Mouse (Mus musculus): ENCODE measurements around the gene Chd9. TPM values are rescaled to one million over a fixed set of nuclear protein-coding genes. Genes with fewer than 3 reads are reported as not detected.

Gene Chd9
- polyA plus RNA-seq, 1 experiment from 2014 or later: 62.9 TPM

- ATAC-seq (ENCODE audit: insufficient read depth, low FRiP score, low TSS enrichment): no peak
- no peak overlapping the region for H3K4me3 ChIP-seq (ENCODE audit: low read depth, low read length)
- no peak for DNase-seq (ENCODE audit: low spot score)
- H3K27ac ChIP-seq (ENCODE audit: low read depth, low read length): no peak overlapping the region
- H3K4me1 ChIP-seq (ENCODE audit: control insufficient read depth, insufficient read depth, low read length): no peaks in the 10 kb centered on the region
- no peaks in the 10 kb centered on the region for H3K9me3 ChIP-seq (ENCODE audit: control insufficient read depth, low read length)
- no peak overlapping the region for H3K9ac ChIP-seq (ENCODE audit: low read length)
- no peak overlapping the region for H3K4me2 ChIP-seq (ENCODE audit: low read depth)
- H3K36me3 ChIP-seq (ENCODE audit: control insufficient read depth, insufficient read depth, low read length): no peaks in the 10 kb centered on the region
- no peaks in the 10 kb centered on the region for H3K27me3 ChIP-seq (ENCODE audit: control insufficient read depth, insufficient read depth, low read length)
Measured at GRCm38 (mm10) chr8:91059086-91059578, 231.0 kb downstream of the Chd9 start.

GRCm38 (mm10) chr8:91059884-91060510 is 231.8 kb downstream of the Chd9 start:
- DNase-seq (ENCODE audit: low spot score) (no peak), ATAC-seq (ENCODE audit: insufficient read depth, low FRiP score, low TSS enrichment) (no peak)
- H3K27me3 ChIP-seq (ENCODE audit: control insufficient read depth, insufficient read depth, low read length): no peaks in the 10 kb centered on the region
- no peaks in the 10 kb centered on the region for H3K4me1 ChIP-seq (ENCODE audit: control insufficient read depth, insufficient read depth, low read length)
- WGBS: 91% methylated on average over 7 of the region's 7 CpGs
- H3K27ac ChIP-seq (ENCODE audit: low read depth, low read length): no peak overlapping the region
- no peak overlapping the region for H3K9ac ChIP-seq (ENCODE audit: low read length)
- no peak overlapping the region for H3K4me2 ChIP-seq (ENCODE audit: low read depth)
- H3K9me3 ChIP-seq (ENCODE audit: control insufficient read depth, low read length): no peaks in the 10 kb centered on the region
- no peak overlapping the region for H3K4me3 ChIP-seq (ENCODE audit: low read depth, low read length)
- H3K36me3 ChIP-seq (ENCODE audit: control insufficient read depth, insufficient read depth, low read length): no peaks in the 10 kb centered on the region

GRCm38 (mm10) chr8:91060555-91061471 is 232.7 kb downstream of the Chd9 start:
- no peaks in the 10 kb centered on the region for H3K9me3 ChIP-seq (ENCODE audit: control insufficient read depth, low read length)
- ATAC-seq (ENCODE audit: insufficient read depth, low FRiP score, low TSS enrichment) (no peak), DNase-seq (ENCODE audit: low spot score) (no peak)
- no peak overlapping the region for H3K4me2 ChIP-seq (ENCODE audit: low read depth)
- H3K36me3 ChIP-seq (ENCODE audit: control insufficient read depth, insufficient read depth, low read length): no peaks in the 10 kb centered on the region
- WGBS: 79% methylated on average over 19 of the region's 19 CpGs
- no peaks in the 10 kb centered on the region for H3K27me3 ChIP-seq (ENCODE audit: control insufficient read depth, insufficient read depth, low read length)
- H3K4me1 ChIP-seq (ENCODE audit: control insufficient read depth, insufficient read depth, low read length): no peaks in the 10 kb centered on the region
- no peak overlapping the region for H3K4me3 ChIP-seq (ENCODE audit: low read depth, low read length)
- H3K27ac ChIP-seq (ENCODE audit: low read depth, low read length): no peak overlapping the region
- H3K9ac ChIP-seq (ENCODE audit: low read length): no peak overlapping the region

GRCm38 (mm10) chr8:91065179-91065578 is 237.0 kb downstream of the Chd9 start:
- Histone ChIP-seq H3K9me3 (ENCODE audit: control insufficient read depth, low read length) (no peaks in the 10 kb centered on the region), H3K9ac (ENCODE audit: low read length) (no peak overlapping the region), H3K4me3 (ENCODE audit: low read depth, low read length) (no peak overlapping the region), H3K27ac (ENCODE audit: low read depth, low read length) (no peak overlapping the region), H3K4me2 (ENCODE audit: low read depth) (no peak overlapping the region), H3K27me3 (ENCODE audit: control insufficient read depth, insufficient read depth, low read length) (no peaks in the 10 kb centered on the region), H3K36me3 (ENCODE audit: control insufficient read depth, insufficient read depth, low read length) (no peaks in the 10 kb centered on the region), H3K4me1 (ENCODE audit: control insufficient read depth, insufficient read depth, low read length) (no peaks in the 10 kb centered on the region)
- no peak for ATAC-seq (ENCODE audit: insufficient read depth, low FRiP score, low TSS enrichment)
- WGBS: 79% methylated on average over 4 of the region's 4 CpGs
- DNase-seq (ENCODE audit: low spot score): no peak

DNA sequence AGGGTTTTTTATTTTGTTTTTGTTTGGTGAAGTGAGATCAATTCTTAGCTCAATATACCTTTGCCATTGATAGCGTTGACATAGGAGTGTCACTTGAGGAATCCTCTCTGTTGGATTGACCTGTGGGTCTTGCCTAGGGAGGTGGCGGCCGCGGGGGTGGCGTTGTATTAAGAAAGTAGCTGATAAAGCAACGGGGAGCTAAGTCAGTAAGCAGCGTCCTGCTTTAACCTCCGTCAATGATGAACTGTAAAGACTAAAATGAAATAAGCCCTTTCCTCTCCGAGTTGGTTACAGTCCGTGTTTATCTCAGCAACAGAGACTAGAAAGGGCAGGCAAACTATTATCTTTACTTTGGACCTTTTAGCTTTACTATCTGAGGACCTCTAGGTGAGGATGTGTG is 241.3 kb downstream of the Chd9 start:
- H3K36me3 ChIP-seq (ENCODE audit: control insufficient read depth, insufficient read depth, low read length): no peaks in the 10 kb centered on the region
- DNase-seq (ENCODE audit: low spot score) (no peak), ATAC-seq (ENCODE audit: insufficient read depth, low FRiP score, low TSS enrichment) (no peak)
- no peak overlapping the region for H3K27ac ChIP-seq (ENCODE audit: low read depth, low read length)
- 0 out of 2 replicates have a peak overlapping the region, but pooled peaks have one; percentile 23 for H3K9ac ChIP-seq (ENCODE audit: low read length)
- H3K27me3 ChIP-seq (ENCODE audit: control insufficient read depth, insufficient read depth, low read length): no peaks in the 10 kb centered on the region
- peak overlapping the region; percentile 60 for H3K4me2 ChIP-seq (ENCODE audit: low read depth)
- H3K9me3 ChIP-seq (ENCODE audit: control insufficient read depth, low read length): no peaks in the 10 kb centered on the region
- no peaks in the 10 kb centered on the region; the same call in 1 of the 2 replicates for H3K4me1 ChIP-seq (ENCODE audit: control insufficient read depth, insufficient read depth, low read length)
- 12% methylated on average over 10 of the region's 10 CpGs for WGBS
- H3K4me3 ChIP-seq (ENCODE audit: low read depth, low read length): peak overlapping the region; percentile 82

DNA sequence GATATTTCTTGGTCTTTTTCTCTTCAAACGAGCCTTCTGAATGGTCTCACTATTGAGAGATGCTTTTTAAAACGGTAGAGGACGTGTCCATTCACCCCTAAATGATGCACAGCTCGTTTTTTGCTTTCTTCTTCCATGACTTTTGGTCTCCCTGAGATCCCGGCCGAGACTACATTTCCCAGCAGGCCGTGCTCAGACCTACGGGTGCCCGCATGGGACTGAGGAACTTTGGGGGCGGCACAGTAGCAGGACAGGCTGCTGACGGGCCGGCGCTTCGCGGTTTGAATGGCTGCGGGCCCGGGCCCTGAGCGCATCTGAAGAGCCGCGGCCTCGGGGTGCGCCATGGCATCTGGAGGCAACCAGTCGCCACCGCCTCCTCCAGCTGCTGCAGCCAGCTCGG is 241.7 kb downstream of the Chd9 start, which contains the start of gene Rbl2:
Gene Rbl2 (plus strand): TSS at position 224 of the 400 bp plus-strand sequence.
- Histone ChIP-seq H3K36me3 (ENCODE audit: control insufficient read depth, insufficient read depth, low read length) (no peaks in the 10 kb centered on the region), H3K9ac (ENCODE audit: low read length) (peak within 1 kb of the TSS; percentile 75), H3K4me1 (ENCODE audit: control insufficient read depth, insufficient read depth, low read length) (no peaks in the 10 kb centered on the region; the same call in 1 of the 2 replicates), H3K27me3 (ENCODE audit: control insufficient read depth, insufficient read depth, low read length) (no peaks in the 10 kb centered on the region), H3K27ac (ENCODE audit: low read depth, low read length) (peak within 1 kb of the TSS; percentile 39), H3K4me3 (ENCODE audit: low read depth, low read length) (peak within 1 kb of the TSS; percentile 82), H3K4me2 (ENCODE audit: low read depth) (peak within 1 kb of the TSS; percentile 60), H3K9me3 (ENCODE audit: control insufficient read depth, low read length) (no peaks in the 10 kb centered on the region)
- ATAC-seq (ENCODE audit: insufficient read depth, low FRiP score, low TSS enrichment): peak; percentile 94
- peak; percentile 95 for DNase-seq (ENCODE audit: low spot score)
- 0% methylated on average over 25 of the region's 25 CpGs for WGBS

DNA sequence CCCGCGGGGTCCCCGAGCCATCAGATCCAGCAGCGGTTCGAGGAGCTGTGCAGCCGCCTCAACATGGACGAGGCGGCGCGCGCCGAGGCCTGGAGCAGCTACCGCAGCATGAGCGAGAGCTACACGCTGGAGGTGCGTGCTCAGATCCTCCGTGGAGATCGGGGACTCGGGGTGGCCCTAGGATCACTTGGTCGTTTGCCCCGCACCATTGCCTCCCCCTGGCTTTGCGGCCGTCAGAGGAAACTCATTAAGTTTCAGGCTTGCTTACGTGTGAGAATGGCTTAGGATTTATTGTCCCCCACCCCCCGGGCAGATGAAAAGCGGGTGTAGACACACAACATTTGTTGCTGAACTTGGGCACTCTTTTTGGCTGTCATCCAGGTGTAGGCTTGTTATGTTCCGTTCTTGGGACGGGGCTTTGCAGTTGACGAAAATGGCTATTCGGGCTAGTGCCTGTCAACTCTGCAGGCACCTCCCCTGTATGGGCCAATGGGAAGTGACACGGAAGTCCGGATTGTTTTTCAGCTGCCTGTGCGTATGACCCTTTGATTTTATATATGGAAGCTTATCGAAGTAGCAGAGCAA is 242.2 kb downstream of the Chd9 start:
- no peaks in the 10 kb centered on the region for H3K27me3 ChIP-seq (ENCODE audit: control insufficient read depth, insufficient read depth, low read length)
- no peaks in the 10 kb centered on the region for H3K36me3 ChIP-seq (ENCODE audit: control insufficient read depth, insufficient read depth, low read length)
- no peaks in the 10 kb centered on the region for H3K9me3 ChIP-seq (ENCODE audit: control insufficient read depth, low read length)
- peak overlapping the region; percentile 60 for H3K4me2 ChIP-seq (ENCODE audit: low read depth)
- peak overlapping the region; percentile 39 for H3K27ac ChIP-seq (ENCODE audit: low read depth, low read length)
- 0% methylated on average over 34 of the region's 34 CpGs for WGBS
- ATAC-seq (ENCODE audit: insufficient read depth, low FRiP score, low TSS enrichment): peak; percentile 72
- no peaks in the 10 kb centered on the region; the same call in 1 of the 2 replicates for H3K4me1 ChIP-seq (ENCODE audit: control insufficient read depth, insufficient read depth, low read length)
- peak overlapping the region; percentile 75 for H3K9ac ChIP-seq (ENCODE audit: low read length)
- no peak for DNase-seq (ENCODE audit: low spot score)
- H3K4me3 ChIP-seq (ENCODE audit: low read depth, low read length): peak overlapping the region; percentile 82

- no peak overlapping the region for H3K9ac ChIP-seq (ENCODE audit: low read length)
- H3K4me3 ChIP-seq (ENCODE audit: low read depth, low read length): no peak overlapping the region
- H3K36me3 ChIP-seq (ENCODE audit: control insufficient read depth, insufficient read depth, low read length): no peaks in the 10 kb centered on the region
- ATAC-seq (ENCODE audit: insufficient read depth, low FRiP score, low TSS enrichment) (no peak), DNase-seq (ENCODE audit: low spot score) (no peak)
- 90% methylated on average over 12 of the region's 12 CpGs for WGBS
- H3K9me3 ChIP-seq (ENCODE audit: control insufficient read depth, low read length): no peaks in the 10 kb centered on the region
- no peaks in the 10 kb centered on the region for H3K27me3 ChIP-seq (ENCODE audit: control insufficient read depth, insufficient read depth, low read length)
- H3K4me2 ChIP-seq (ENCODE audit: low read depth): no peak overlapping the region
- no peak overlapping the region for H3K27ac ChIP-seq (ENCODE audit: low read depth, low read length)
- H3K4me1 ChIP-seq (ENCODE audit: control insufficient read depth, insufficient read depth, low read length): no peaks in the 10 kb centered on the region
Measured at GRCm38 (mm10) chr8:91077077-91077867, 249.1 kb downstream of the Chd9 start.
